Mouse (Mus musculus): ENCODE results near the gene Ins2.

The Ins2 gene

DNA sequence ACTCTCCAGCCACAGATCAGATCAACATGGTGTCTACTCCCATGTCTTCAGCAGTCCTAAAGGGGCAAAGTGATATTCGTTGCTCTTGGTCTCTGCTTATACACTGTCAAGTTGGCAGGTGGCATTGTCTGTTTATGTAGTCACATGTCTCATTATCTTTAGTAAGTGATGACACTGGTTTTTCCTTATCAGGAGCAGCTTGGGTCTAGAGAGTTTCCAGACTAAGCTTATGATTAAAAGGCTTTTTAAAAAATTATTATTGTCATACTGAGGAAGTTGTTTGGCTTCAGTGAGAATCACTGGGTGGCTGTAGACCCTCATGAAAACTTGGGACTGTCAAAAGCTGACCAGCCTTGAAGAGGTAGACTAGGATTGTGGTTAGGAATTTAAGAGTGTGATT lies at the start of gene Ins2:
Ins2 (minus strand) TSS at position 101 of the 400 bp plus-strand sequence.
- no peak for DNase-seq

DNA sequence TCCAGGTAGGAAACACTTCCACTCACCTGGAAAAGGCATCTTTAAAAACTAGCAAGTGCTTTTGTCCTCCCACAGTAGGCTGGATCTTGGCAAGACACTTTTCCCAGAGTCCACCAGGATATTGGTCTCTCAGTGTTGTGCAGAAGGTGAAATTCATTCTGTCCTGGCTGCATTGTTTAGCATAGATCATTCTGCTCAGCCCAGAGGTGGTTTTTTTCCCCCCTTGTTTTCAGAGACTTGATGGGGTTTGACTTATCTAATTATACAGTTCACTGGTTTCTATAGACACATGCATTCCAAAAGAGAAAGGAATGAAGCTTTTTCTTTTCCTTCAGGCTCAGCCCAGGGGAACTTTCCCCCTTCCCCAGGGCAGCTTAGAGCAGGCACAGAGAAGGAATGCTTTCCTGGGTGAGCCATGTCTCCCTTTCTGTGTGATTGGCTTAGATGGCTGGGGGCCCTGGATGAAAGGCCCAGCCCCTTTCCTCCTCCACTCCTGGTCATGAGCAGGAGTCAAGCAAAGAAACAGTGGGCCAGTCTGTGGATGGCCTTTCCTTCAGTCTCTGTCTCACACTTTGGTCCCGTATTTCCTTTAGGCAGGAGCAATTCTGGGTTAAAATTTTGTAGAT lies 49.6 kb upstream of the Ins2 start:
- DNase-seq, result no peak

DNA sequence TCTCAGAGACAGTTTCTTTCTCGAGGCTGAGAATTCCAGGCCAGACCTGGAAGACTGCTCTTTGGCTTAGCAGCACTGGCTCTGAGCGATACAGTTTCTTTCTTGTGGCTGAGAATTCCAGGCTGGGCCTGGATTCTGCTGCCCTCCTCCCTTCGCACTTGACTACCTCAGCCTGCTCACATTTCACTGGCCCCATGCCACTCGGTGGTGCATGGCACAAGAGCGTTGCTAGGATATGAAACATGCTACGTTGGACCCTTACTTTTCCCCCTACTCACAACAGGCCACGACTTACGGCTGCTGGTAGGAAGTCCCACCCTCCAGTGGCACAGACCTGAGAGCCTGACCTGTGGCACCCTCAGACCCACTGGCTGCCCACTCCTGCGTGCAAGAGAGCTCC lies 46.5 kb upstream of the Ins2 start:
- DNase-seq, result no peak

DNA sequence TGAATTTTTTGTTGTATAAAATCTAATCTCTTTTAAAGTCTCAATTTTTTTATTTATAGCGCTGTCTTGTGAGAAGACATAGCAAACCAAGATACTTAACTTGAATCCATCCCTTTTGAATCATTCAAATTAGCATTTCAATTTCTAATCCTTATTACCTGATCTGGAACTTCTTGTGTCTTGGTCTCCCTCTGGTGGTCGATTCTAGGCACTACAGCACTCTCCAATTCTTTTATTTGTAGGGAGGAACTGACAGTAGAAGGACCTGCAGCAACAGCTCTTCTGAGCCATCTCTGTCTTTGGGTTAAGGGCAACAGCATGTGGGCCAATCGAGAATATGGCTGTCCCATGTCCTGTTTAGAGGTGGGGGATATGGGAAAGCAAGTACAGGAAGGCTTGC lies 5.4 kb downstream of the Ins2 start:
- peak; percentile 21 for DNase-seq

DNA sequence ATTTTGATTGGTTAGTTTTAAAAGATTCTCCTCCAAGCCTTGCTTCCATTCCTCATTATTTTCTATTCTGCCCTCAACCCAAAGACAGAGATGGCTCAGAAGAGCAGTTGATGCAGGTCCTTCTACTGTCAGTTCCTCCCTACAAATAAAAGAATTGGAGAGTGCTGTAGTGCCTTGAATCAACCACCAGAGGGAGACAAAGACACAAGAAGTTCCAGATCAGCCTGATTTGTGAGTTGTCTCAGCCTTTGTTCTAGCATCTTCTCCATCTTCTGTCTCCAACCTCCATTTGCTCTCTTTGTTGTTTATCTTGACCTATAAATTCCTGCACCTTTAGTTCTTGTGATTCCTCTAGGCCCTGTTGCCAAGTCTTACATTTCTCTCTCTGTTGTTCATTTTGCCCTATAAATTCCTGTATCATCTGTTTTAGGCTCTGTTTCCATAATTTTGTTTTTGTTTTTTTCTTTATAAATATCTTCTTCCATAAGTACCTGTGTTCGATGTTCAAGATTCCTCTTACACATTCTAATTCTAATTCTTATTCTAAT lies 6.2 kb downstream of the Ins2 start:
- peak; percentile 37 for DNase-seq

DNA sequence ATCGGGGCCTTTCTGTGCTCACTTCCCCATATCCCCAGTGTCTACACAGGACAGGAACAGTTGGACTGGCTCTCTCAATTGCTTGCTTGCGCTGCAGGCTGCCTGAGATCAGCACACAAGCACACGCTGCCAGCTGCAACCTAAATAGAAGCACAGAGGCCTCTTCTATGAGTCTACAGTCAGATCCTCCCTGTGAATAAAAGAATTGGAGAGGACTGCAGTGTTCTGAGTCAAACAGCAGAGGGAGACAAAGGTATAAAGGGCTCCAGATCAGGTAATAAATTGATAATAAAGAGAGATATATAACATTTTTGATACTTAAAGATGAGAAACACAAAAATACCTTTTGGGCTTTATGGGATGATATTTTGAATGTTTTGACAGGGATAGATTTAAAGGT lies 17.2 kb downstream of the Ins2 start:
- DNase-seq, result no peak

DNA sequence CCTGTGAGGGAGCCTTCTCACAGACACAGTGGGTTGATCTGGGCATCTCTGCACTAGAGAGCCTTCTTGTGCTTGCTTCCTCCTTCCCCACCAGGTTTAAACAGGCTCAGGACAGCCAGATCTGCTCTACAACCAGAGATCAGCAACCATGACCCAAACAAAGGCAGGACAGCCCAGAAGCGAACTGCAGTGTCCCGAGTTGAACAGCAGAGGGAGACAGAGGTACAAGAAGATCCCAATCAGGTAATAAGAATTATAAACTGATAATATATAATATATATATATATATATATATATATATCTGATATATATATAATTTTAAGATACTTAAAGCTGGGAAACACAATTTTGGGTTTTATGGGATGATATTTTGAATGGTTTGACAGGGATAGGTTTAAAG lies 22.5 kb downstream of the Ins2 start:
- DNase-seq, result peak; percentile 20

DNA sequence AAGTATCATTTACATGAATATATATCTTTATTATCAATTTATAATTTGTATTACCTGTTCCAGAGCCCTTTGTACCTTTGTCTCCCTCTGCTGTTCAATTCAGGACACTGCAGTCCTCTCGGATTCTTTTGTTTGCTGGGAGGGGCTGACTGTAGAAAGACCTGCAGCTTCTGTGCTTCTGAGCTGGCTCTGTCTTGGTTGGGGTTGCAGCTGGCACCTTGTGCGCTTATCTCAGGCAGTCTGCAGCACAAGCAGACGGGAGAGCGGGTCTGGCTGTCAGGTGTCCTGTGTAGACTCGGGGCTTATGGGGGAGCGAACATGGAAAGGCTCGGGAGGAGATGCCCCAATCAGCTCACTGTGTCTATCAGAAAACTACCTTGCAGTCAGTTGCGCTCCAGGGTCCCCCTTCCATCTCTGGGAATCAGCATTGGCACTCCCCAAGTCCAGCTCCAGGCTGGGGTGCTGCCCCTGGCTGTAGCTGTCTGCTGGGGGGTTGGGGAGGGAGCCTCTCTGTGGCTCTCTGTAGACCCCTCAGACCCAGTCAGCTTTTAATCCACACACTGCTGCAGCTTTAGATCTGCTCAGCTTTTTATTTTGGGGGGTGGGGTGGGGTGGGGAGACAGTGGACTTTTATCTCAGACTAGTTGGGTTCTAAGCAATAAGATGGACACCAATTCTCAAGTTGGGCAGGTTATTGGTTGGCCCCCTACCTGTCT lies 28.2 kb downstream of the Ins2 start:
- DNase-seq, result peak; percentile 40

DNA sequence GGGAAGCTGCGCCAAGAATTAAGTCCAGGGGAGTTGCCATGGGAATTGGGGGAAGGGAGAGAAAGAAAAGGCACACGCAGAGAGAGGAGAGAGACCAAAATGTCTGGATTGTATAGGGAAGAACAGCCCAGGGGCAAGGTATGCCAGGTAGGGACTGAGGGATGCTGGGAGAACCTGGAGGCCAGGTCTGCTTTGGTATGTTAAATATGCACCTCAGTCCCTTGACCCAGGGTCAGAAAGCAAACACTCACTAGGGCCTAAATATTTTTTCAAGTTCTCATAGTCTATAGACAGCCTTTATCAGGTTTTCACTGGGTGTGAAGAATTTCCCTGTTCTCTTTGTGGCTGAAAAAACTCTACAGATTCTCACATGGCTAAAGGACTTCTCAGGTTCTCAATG lies 36.3 kb downstream of the Ins2 start:
- DNase-seq, result no peak

DNA sequence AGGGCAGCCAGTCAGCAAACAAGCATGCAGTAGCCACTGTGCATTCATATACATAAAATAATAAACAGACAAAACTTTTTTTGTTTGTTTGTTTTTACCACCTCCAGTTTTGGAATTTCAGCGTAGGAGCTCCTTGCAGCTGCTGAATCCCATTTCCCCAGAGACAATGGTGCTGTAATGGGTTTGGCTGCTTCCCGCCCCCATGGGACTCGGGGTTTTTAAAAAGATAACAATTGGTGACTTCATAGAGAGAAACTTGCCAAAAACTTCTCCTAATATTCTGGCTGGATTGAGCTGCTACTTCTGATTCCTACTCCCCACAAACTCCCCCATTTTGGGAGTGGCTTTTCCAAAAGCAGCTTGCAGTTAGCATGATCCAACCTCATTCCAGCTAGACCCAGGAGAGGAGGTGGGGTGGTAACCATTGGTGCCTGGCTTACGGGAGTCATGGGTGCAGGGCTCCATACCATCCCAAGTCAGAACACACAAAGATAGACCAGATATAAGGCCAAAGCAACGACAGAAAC lies 43.8 kb downstream of the Ins2 start:
- no peak for DNase-seq

DNA sequence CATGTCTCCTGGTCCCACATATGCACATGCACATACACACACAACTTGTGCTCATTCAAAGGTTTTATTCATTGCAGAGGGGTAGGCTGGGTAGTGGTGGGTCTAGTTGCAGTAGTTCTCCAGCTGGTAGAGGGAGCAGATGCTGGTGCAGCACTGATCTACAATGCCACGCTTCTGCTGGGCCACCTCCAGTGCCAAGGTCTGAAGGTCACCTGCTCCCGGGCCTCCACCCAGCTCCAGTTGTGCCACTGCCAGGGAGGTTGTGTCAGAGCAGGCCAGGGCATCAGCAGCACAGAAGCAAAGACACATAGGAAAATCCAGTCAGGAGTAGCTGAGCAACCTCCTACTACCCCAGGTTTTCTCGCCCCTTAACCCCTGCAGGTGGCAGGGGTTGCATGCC lies 64.6 kb downstream of the Ins2 start:
- DNase-seq, result no peak

DNA sequence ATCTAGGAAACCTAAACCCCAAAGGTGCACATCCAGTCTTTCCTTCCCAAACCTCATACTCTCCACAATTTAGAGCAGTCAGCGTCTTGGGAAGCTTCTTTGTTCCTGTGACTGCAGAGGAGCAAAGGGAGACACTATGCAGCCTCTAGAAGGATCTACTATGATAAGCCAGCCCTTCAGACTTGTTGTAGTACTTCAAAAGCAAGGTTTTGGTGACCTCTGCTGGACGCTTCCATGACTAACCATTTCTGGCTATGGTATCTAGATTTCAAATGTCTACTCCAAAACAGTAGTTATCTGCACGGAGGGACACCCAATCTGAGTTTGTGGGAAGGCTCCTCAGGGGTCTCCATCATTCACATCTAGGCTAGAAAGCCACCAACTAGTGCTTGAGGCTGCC lies 67.5 kb downstream of the Ins2 start:
- peak; percentile 59 for DNase-seq

DNA sequence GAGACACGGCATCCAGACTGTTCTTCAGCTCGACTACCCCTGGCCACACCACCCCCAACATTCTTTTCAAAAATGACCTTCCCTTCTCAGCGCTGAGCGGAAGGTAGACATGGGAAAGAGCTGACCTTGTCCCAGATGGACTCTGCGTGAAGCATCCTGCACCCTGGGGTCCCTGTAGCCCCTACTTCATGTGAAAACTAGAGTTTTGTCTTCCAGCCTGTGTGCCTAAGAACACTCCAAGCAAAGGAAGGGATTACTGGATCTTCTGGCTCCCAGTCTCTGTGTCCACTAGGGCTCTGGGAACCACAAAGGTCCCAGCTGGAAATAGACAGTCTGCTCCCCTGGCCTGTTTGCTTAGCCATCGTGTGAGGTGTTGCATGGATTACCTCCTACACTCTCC lies 68.0 kb downstream of the Ins2 start:
- DNase-seq, result no peak

DNA sequence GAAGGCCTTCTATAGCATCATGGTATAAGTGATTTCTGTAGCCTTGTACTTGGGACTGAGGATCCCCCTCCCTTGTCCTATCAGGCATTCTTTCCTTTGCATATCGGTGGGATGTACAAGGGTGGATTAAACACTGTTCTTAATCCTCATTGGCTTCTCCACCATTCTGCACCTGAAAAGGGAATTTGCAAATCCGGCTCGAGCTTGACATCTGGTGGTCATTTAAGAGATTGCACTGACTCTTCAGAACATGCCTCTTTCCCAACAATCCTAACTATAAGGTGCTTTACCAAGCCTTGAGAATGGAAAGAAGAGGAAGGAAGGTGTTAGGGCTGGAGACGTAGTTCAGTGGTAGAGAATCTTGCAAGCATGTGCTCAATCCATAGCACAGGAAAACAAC lies 71.1 kb downstream of the Ins2 start:
- DNase-seq, result peak; percentile 55

DNA sequence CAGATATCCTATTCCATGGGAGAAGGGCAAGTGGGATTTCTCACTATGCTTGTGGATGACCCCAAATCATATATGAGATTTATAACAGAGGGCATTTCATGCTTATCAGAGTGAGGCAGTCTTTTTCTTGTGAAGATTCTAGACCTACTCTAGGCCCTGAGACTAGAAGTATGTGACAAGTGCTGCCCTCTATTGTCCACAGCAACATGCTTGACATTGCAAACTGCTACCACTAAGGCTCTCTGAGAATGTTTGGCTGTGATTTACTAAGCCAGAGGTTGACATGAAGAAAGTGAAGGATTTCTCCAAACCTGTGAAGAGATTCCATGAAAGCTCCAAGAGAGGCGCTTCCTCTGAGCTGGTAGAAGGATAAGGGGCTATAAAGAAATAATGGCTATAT lies 72.1 kb downstream of the Ins2 start:
- no peak for DNase-seq

DNA sequence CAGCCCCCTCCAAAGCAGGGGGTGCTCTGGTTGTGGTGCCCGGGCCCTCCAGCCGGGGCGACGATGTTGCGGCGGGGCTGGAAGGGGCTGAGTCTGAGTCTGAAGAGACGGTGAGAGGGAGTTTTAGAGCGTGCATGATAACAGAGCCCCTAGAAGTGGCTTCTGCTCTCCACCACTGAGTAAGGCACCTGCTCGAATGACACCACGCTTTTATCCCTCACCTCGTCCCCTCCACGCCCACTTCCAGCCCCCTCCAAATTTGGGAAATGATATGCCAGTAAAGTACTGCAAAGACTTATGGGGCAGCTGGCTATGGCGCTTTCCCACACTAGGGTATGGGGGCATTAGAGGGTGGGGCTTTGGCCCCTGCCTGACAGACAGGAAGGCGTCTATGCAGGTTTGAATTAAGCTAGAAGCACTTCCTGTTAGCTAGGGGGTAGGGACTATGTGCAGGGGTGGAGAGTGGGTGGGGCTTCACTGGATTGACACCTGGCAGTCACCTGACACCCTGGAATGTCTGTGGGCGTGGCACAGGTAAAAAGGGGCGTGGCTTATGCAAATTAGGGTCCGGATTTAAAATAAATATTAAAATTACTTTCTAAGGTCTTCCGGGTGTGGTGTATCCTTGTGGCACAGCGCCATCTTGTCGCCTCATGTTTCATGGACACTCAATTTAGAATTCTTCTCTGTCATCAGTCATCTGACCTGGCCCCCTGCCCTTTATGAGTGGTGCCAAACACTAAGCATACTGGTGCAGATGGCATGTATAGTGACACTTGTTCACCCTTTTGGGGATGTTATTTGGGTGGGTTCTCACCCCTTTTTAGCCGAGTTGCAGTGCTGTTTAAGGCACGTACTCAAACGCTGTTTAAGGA lies 73.2 kb downstream of the Ins2 start, which contains the start of gene Gm49394:
Gm49394 (minus strand) TSS at position 192 of the 875 bp plus-strand sequence.
- no peak for DNase-seq

DNA sequence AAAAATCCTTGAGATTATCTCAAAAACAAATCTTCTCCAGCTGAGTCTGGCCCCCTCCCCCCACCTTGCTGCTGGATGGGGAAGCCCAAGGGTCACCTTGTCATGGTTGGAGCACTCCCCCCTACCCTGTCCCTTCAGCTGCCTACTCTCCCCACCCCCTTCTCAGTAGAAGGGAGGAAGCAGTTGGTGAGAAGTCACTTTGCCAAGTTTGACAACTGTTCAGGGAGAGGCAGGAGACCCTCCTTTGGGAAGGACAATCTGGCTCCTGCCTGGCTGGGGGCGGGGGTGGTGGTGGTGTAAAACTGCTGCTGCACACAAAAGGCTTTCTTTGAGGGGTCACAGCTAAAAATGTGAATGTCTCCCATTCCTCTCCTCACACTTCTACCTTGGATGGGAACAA lies 74.9 kb downstream of the Ins2 start:
- DNase-seq, result no peak

DNA sequence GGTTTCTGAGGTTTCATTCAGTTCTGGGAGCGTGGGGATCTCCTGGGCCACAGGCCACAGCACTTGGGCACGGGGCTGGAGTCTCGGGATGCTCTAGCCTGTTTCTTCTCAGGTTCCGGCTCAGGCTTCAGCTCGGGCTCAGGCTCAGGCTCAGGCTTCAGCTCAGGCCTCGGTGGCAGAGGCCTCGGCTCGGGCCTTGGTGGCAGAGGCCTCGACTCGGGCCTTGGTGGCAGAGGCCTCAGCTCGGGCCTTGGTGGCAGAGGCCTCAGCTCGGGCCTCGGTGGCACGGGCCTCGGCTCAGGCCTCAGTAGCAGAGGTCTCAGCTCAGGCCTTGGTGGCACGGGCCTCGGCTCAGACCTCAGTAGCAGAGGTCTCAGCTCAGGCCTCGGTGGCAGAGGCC lies 75.7 kb downstream of the Ins2 start:
- no peak for DNase-seq

DNA sequence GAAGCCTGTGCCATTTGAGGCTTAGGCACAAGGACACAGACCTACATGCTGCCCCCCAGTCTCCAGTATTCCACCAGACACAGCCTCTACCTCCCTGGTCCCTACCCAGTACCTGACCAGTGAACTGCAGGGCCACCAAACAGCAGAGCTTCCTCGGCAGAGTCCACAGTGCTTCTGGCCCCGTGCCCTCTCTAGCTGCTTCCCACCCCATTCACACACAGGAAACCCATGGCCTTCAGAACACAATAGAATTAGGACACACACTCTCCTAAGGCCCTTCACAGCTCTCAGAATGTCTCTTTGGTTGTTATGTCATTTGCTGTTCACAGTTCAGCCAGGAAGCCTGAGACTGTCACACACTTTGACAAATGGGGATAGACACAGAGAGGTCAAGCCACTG lies 76.5 kb downstream of the Ins2 start, which contains the start of gene Igf2:
Igf2 (minus strand) TSS at position 158 of the 400 bp plus-strand sequence.
- DNase-seq, result peak; percentile 55

DNA sequence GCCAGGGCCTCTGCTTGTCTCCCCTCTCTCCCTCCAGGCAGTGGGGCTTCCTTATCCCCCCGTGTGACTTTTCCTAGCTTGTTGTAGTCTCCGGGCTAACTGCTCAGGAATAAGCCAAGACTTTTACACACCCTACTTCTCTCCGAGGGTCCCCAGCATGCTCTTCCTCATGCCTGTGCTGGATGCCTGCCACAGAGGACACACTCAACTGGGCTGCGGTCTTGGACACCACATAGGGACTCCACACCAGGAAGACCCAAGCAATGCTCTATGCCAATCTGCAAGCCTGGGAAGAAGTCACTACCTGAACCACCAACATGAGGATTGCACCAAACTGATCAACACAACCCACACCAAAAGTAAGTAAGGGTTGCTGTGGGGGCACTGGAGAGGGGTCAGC lies 77.1 kb downstream of the Ins2 start:
- DNase-seq, result no peak

DNA sequence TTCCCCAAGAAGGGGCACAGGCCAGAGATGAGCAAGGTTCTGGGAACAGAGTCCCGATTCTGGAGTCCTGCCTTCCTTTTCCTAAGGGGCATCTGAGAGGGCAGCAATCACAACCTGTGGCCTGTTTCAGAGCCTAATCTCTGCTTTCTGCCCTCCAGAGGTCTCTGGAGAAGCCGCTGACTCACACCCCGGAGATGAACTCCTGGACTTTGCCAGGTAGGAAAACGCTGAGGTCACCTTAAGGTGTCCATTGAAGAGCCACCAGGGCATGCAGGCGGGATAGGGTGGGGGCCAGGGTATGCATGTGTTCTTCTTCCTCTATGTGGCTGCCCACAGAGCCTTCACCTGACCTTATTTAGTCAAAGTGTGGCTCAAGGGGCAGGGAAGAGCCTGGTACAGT lies 77.8 kb downstream of the Ins2 start:
- no peak for DNase-seq

DNA sequence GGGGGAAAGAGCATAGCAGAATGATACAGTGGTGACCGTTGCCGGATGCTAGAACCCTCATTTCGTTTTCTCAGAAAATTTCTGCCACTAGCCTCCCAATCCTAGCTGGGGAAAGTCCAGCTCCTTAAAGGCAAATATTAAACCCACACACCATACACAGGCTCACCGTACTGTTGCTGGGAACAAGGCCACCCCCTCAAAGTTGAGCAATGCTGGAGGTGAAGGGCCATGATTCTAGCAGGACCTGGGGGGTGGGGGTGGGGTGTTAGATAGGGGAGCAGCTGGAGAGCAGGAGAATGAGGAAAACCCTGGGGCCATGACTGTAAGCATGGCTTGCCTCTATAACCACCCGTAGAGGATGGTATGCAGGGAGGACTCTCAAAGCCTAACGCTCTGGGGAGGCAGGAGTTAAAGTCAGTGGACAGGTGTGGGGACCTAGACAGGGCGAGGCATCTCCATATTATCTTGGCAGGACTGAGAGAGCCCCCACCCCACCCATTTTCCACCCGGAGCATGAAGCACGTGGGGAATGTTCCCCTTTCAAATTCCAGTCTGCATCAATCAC lies 78.6 kb downstream of the Ins2 start:
- DNase-seq, result no peak

DNA sequence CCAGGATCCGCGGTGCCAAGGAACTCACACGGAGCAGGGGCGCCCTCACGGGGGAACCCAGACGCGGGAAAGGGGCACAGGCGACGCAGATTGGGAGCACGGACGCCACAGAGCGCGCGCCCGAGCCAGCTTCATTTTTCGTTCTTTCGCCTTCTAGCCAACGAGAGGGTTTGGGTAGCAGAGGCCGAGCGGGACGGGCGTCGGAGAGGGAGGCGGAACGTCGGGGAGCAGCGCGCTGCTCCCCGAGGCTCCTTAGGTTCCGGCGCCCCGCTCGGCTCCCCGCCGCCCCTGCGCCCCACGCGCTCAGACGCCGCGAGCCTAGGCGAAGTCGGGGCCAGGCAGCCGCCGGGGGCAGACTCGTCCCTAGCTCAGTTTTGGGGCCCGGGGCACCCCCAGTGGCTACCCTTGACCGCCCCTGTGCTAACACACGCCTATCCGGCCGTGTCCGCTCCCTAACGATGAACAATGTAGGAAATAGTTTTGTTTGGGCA lies 79.2 kb downstream of the Ins2 start:
- no peak for DNase-seq

All from kidney, postnatal 14 days (tissue).